ENCODE assay signal across 19 mouse cellular contexts in the genomic region with DNA sequence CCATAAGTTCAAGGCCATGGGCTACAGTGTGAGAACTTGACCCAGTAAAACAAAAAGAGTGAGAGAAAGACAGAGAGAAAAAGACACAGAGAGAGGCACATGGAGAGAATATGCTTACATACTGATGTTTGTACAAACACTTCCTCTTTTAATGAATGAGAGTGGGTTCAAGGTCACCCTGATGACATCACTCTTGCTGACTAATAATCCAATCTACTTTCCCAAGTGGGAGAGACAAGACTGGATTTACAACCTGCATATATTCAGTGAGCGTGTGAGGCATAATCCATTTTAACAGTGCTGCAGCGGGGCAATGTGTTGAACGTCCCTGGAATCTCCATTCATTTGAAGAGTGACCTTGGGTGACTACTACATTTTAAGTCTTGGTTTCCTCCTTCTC.
"Had no signal": no experiment of that assay in that cellular context is flagged by ENCODE, and none has a peak within 500 bp of the region (broad histone marks: within the 10 kb centered on the region; RNA-seq: fewer than 3 reads in every experiment).

No protein-coding gene starts in this region.

- ATAC-seq: liver, postnatal 0 days; lung, postnatal 0 days; midbrain, embryonic 15.5 days had no signal

- H3K36me3 ChIP-seq: limb, embryonic 12.5 days; limb, embryonic 15.5 days; midbrain, embryonic 12.5 days; midbrain, embryonic 15.5 days; neural tube, embryonic 12.5 days; neural tube, embryonic 15.5 days had no signal

- H3K9me3 ChIP-seq: limb, embryonic 12.5 days; limb, embryonic 15.5 days; midbrain, embryonic 12.5 days; midbrain, embryonic 15.5 days; neural tube, embryonic 12.5 days; neural tube, embryonic 15.5 days had no signal

- DNase-seq: kidney, postnatal 10 days; kidney, postnatal 4 days; left cerebral cortex, postnatal 4 days; liver, postnatal 0 days; lung, embryonic 14.5 days; right cerebral cortex, adult 18-20 months; right cerebral cortex, postnatal 14 days; right cerebral cortex, postnatal 4 days; thymus, postnatal 25 days had no signal

- H3K9ac ChIP-seq: limb, embryonic 12.5 days; limb, embryonic 15.5 days; liver, embryonic 14.5 days; liver, postnatal 0 days; lung, embryonic 14.5 days; midbrain, embryonic 12.5 days; midbrain, embryonic 15.5 days; neural tube, embryonic 12.5 days; neural tube, embryonic 15.5 days had no signal

- H3K27ac ChIP-seq: limb, embryonic 12.5 days; limb, embryonic 15.5 days; liver, embryonic 14.5 days; macrophage; midbrain, embryonic 12.5 days; midbrain, embryonic 15.5 days; neural tube, embryonic 12.5 days; neural tube, embryonic 15.5 days had no signal

- H3K4me3 ChIP-seq: limb, embryonic 12.5 days; limb, embryonic 15.5 days; midbrain, embryonic 12.5 days; midbrain, embryonic 15.5 days; neural tube, embryonic 12.5 days; neural tube, embryonic 15.5 days had no signal

- H3K4me1 ChIP-seq: limb, embryonic 12.5 days; limb, embryonic 15.5 days; midbrain, embryonic 12.5 days; midbrain, embryonic 15.5 days; neural tube, embryonic 12.5 days; neural tube, embryonic 15.5 days had no signal

- H3K27me3 ChIP-seq: limb, embryonic 12.5 days; limb, embryonic 15.5 days; midbrain, embryonic 12.5 days; midbrain, embryonic 15.5 days; neural tube, embryonic 12.5 days; neural tube, embryonic 15.5 days had no signal

- H3K4me2 ChIP-seq: limb, embryonic 12.5 days; limb, embryonic 15.5 days; liver, embryonic 11.5 days; lung, embryonic 14.5 days; midbrain, embryonic 12.5 days; midbrain, embryonic 15.5 days; neural tube, embryonic 12.5 days; neural tube, embryonic 15.5 days had no signal
